In genomic region chr6:83455328-83456130, GRCm38 (mm10) we compare ENCODE assay signal across 8 mouse cellular contexts. TPM values are rescaled to one million over a fixed set of nuclear protein-coding genes. Genes with fewer than 3 reads are reported as not detected.
DNase-seq lines count a peak whose midpoint lies in the region; ATAC-seq and TF ChIP-seq lines count a peak whose summit lies in the region.

No protein-coding gene starts in this region.

- no peaks in the 10 kb centered on the region for H3K9me3 ChIP-seq in heart, postnatal 0 days (replicated peaks; ENCODE audit: control insufficient read depth, low read length)
- no peaks in the 10 kb centered on the region for H3K9me3 ChIP-seq in liver, embryonic 15.5 days (replicated peaks)
- no peaks in the 10 kb centered on the region for H3K9me3 ChIP-seq in neural tube, embryonic 13.5 days

- H3K4me3 ChIP-seq in lung, adult 2 months (replicated peaks; ENCODE audit: extremely low read depth, low read depth, low read length) = peak overlapping the region; percentile 75
- H3K4me3 ChIP-seq in heart, postnatal 0 days (ENCODE audit: low read depth, low read length) = peak overlapping the region; percentile 90
- H3K4me3 ChIP-seq in liver, embryonic 15.5 days (replicated peaks) = peak overlapping the region; percentile 74
- H3K4me3 ChIP-seq in neural tube, embryonic 13.5 days = peak overlapping the region; percentile 84

- no peaks in the 10 kb centered on the region for H3K36me3 ChIP-seq in heart, postnatal 0 days (replicated peaks; ENCODE audit: control insufficient read depth, insufficient read depth, low read length)
- no peaks in the 10 kb centered on the region for H3K36me3 ChIP-seq in liver, embryonic 15.5 days (replicated peaks)
- 0 out of 2 replicates have a peak, but pooled peaks cover 7% of the 10 kb centered on the region for H3K36me3 ChIP-seq in neural tube, embryonic 13.5 days

- no peaks in the 10 kb centered on the region for H3K27me3 ChIP-seq in heart, postnatal 0 days (ENCODE audit: control insufficient read depth, insufficient read depth, low read length)
- peaks cover 29% of the 10 kb centered on the region for H3K27me3 ChIP-seq in liver, embryonic 15.5 days
- H3K27me3 ChIP-seq in neural tube, embryonic 13.5 days = no peaks in the 10 kb centered on the region

- H3K4me1 ChIP-seq in lung, adult 2 months (ENCODE audit: control insufficient read depth, insufficient read depth, low read length) = peaks cover 21% of the 10 kb centered on the region
- peaks cover 48% of the 10 kb centered on the region for H3K4me1 ChIP-seq in heart, postnatal 0 days (ENCODE audit: control insufficient read depth, insufficient read depth)
- H3K4me1 ChIP-seq in liver, embryonic 15.5 days (replicated peaks) = peaks cover 89% of the 10 kb centered on the region
- peaks cover 62% of the 10 kb centered on the region for H3K4me1 ChIP-seq in neural tube, embryonic 13.5 days (replicated peaks)

- ATAC-seq in heart, postnatal 0 days (ENCODE audit: insufficient read depth, low read depth) = peak; percentile 15
- ATAC-seq in liver, embryonic 15.5 days (ENCODE audit: insufficient read depth) = peak; percentile 21; the same call in 1 of the 2 replicates
- ATAC-seq in neural tube, embryonic 13.5 days (ENCODE audit: low read depth) = peak; percentile 34
- ATAC-seq in inflammation-experienced regulatory T-cells, adult 6 months = no peak

- no peak for TF ChIP-seq CTCF in lung, adult 2 months (IDR thresholded peaks at IDR 0.05; ENCODE audit: insufficient read depth, low read length)
- no peak for TF ChIP-seq CTCF in heart, postnatal 0 days (IDR thresholded peaks at IDR 0.05; ENCODE audit: low read depth)

- no peak for TF ChIP-seq EP300 in heart, postnatal 0 days (IDR thresholded peaks at IDR 0.05; ENCODE audit: low read depth)

- TF ChIP-seq POLR2A in lung, adult 2 months (IDR thresholded peaks at IDR 0.05; ENCODE audit: borderline replicate concordance, extremely low read depth, low read depth, low read length) = no peak

- peak overlapping the region; percentile 91 for H3K27ac ChIP-seq in heart, postnatal 0 days (ENCODE audit: low read depth)
- peak overlapping the region; percentile 86 for H3K27ac ChIP-seq in liver, embryonic 15.5 days (replicated peaks)
- peak overlapping the region; percentile 97 for H3K27ac ChIP-seq in neural tube, embryonic 13.5 days (replicated peaks)

- under 1% methylated on average over 39 of the region's 41 CpGs for WGBS in lung, adult 2 months
- WGBS in heart, postnatal 0 days = 3% methylated on average over 36 of the region's 41 CpGs
- under 1% methylated on average over 41 of the region's 41 CpGs for WGBS in liver, embryonic 15.5 days (ENCODE audit: insufficient replicate concordance)
- WGBS in neural tube, embryonic 13.5 days = under 1% methylated on average over 37 of the region's 41 CpGs

- H3K4me2 ChIP-seq in heart, postnatal 0 days (ENCODE audit: low read depth, low read length) = peak overlapping the region; percentile 94
- H3K4me2 ChIP-seq in liver, embryonic 15.5 days = peak overlapping the region; percentile 98
- H3K4me2 ChIP-seq in neural tube, embryonic 13.5 days = peak overlapping the region; percentile 93

- DNase-seq in lung, adult 2 months = peak; percentile 35
- DNase-seq in lung, postnatal 14 days = no peak
- peak; percentile 49 for DNase-seq in cerebellum, adult 9-10 months
- peak; percentile 36 for DNase-seq in heart, postnatal 0 days (ENCODE audit: low spot score)
- DNase-seq in urinary bladder, postnatal 14 days (ENCODE audit: low spot score) = no peak

- H3K9ac ChIP-seq in heart, postnatal 0 days (replicated peaks; ENCODE audit: low read depth, low read length) = peak overlapping the region; percentile 90
- peak overlapping the region; percentile 72 for H3K9ac ChIP-seq in liver, embryonic 15.5 days
- H3K9ac ChIP-seq in neural tube, embryonic 13.5 days = peak overlapping the region; percentile 98

RNA-seq across cellular contexts. Expression of gene Tet3, which starts 3.4 kb away (rescaled TPM):
- 16.0 and 22.4 TPM in 2 replicates for polyA plus RNA-seq in lung, adult 2 months (2012; rRNA removed)
- total RNA-seq in heart, postnatal 0 days (2014; rRNA removed; ENCODE audit: low replicate concordance) = 14.1 and 17.3 TPM in 2 replicates
- polyA plus RNA-seq in heart, postnatal 0 days (2015; fragmentation: Nextera tagmentation; extraction: Ambion mirVana) = 16.4 and 17.2 TPM in 2 replicates
- polyA plus RNA-seq in liver, embryonic 15.5 days (2015; fragmentation: Nextera tagmentation; extraction: Ambion mirVana) = 10.8 and 11.4 TPM in 2 replicates
- 79.0 and 79.2 TPM in 2 replicates for polyA plus RNA-seq in neural tube, embryonic 13.5 days (2015; fragmentation: Nextera tagmentation; extraction: Ambion mirVana)
- polyA plus RNA-seq in inflammation-experienced regulatory T-cells, adult 6 months (2017; shearing (Covaris generic)) = 10 to 100 TPM; 13.2 to 19.4 (median 18.7) TPM

RNA-seq across cellular contexts. Expression of gene Dguok, which starts 51.2 kb away (rescaled TPM):
- polyA plus RNA-seq in lung, adult 2 months (2012; rRNA removed) = 54.9 and 55.5 TPM in 2 replicates
- total RNA-seq in heart, postnatal 0 days (2014; rRNA removed; ENCODE audit: low replicate concordance) = 21.4 and 25.2 TPM in 2 replicates
- polyA plus RNA-seq in heart, postnatal 0 days (2015; fragmentation: Nextera tagmentation; extraction: Ambion mirVana) = 51.7 and 58.4 TPM in 2 replicates
- polyA plus RNA-seq in liver, embryonic 15.5 days (2015; fragmentation: Nextera tagmentation; extraction: Ambion mirVana) = 26.4 and 28.4 TPM in 2 replicates
- 70.8 and 75.7 TPM in 2 replicates for polyA plus RNA-seq in neural tube, embryonic 13.5 days (2015; fragmentation: Nextera tagmentation; extraction: Ambion mirVana)
- 100 to 1,000 TPM in 1 of 3 experiments, 10 to 100 TPM in 2; 60.1 to 100 (median 87.6) TPM for polyA plus RNA-seq in inflammation-experienced regulatory T-cells, adult 6 months (2017; shearing (Covaris generic))

Comparison
In these comparisons a context has a peak if more than half of its experiments do, and no peak if none do; other contexts are left out.
1. DNase-seq: peak in lung, adult 2 months (single experiment), cerebellum, adult 9-10 months (single experiment) and heart, postnatal 0 days (single experiment); none in lung, postnatal 14 days (single experiment) and urinary bladder, postnatal 14 days (single experiment).
2. Peak in every context shown above with its lines, with median percentiles within 50 percentile points of each other: H3K4me3 ChIP-seq, H3K27ac ChIP-seq, H3K4me2 ChIP-seq and H3K9ac ChIP-seq.